Mouse (Mus musculus) lung, postnatal 0 days (tissue): ENCODE measurements around the gene Pim3. TPM values are rescaled to one million over a fixed set of nuclear protein-coding genes. Genes with fewer than 3 reads are reported as not detected.

Source experiments
- ATAC-seq: fragments of 200-750 bp; cut with Nextera tagmentation; 2 replicates; pipeline ENCODE4 v1.8.0; 2017; ENCODE audit warnings: moderate library complexity
- DNase-seq: peaks from one replicate; pipeline ENCODE4 v3.0.0-alpha.2; 2016; ENCODE audit warnings: low spot score
- H3K27ac ChIP-seq: fragments of 300-500 bp; sonication (generic); 2 replicates; pipeline ENCODE4 v1.5.1; 2014; ENCODE audit warnings: antibody characterized with exemption, mild to moderate bottlenecking, low read length, mixed read lengths
- H3K27me3 ChIP-seq: fragments of 300-500 bp; sonication (generic); replicated peaks from 2 replicates; pipeline ENCODE4 v1.6.1; 2014; ENCODE audit warnings: low read length, mixed read lengths; ENCODE audit not compliant: insufficient read depth
- H3K36me3 ChIP-seq: fragments of 300-500 bp; sonication (generic); 2 replicates; pipeline ENCODE4 v1.6.1; 2014; ENCODE audit warnings: low read length, mixed read lengths; ENCODE audit not compliant: insufficient read depth
- H3K4me1 ChIP-seq: fragments of 300-500 bp; sonication (generic); 2 replicates; pipeline ENCODE4 v1.6.1; 2014; ENCODE audit warnings: antibody characterized with exemption, low read depth, low read length, mixed read lengths; ENCODE audit not compliant: insufficient read depth
- H3K4me2 ChIP-seq: fragments of 300-500 bp; sonication (generic); replicated peaks from 2 replicates; pipeline ENCODE4 v1.6.1; 2014; ENCODE audit warnings: low read depth, mild to moderate bottlenecking, low read length, moderate library complexity, mixed read lengths
- H3K4me3 ChIP-seq: fragments of 300-500 bp; sonication (generic); 2 replicates; pipeline ENCODE4 v1.5.1; 2014; ENCODE audit warnings: low read depth, low read length
- H3K9ac ChIP-seq: fragments of 300-500 bp; sonication (generic); replicated peaks from 2 replicates; pipeline ENCODE4 v1.6.1; 2014; ENCODE audit warnings: low read depth, mild to moderate bottlenecking
- H3K9me3 ChIP-seq: fragments of 300-500 bp; sonication (generic); 2 replicates; pipeline ENCODE4 v1.6.1; 2016; ENCODE audit warnings: low read length, mixed read lengths
- CTCF ChIP-seq: IDR thresholded peaks from 2 replicates; pipeline ENCODE4 v1.5.1; 2016; ENCODE audit warnings: antibody characterized with exemption, mild to moderate bottlenecking
- EP300 ChIP-seq: IDR thresholded peaks from 2 replicates; pipeline ENCODE4 v1.6.1; 2016; ENCODE audit warnings: antibody characterized with exemption, mild to moderate bottlenecking, control low read depth
- WGBS: fragments of 180-500 bp; shearing (Covaris S2); extraction: QIAGEN DNeasy Blood & Tissue Kit; methylation state at CpG from one replicate; pipeline ENCODE4 v1.1.7; 2014; 5-methylcytosine and 5-hydroxymethylcytosine counted together
- polyA plus RNA-seq: library from polyadenylated mRNA; unstranded; fragments of >200 nt; fragmentation: Nextera tagmentation; extraction: Ambion mirVana; gene quantifications from 2 replicates; pipeline ENCODE4 v1.2.1, GENCODE M21; 2015

The Pim3 gene
- polyA plus RNA-seq, 1 experiment from 2014 or later: 69.6 TPM

DNA sequence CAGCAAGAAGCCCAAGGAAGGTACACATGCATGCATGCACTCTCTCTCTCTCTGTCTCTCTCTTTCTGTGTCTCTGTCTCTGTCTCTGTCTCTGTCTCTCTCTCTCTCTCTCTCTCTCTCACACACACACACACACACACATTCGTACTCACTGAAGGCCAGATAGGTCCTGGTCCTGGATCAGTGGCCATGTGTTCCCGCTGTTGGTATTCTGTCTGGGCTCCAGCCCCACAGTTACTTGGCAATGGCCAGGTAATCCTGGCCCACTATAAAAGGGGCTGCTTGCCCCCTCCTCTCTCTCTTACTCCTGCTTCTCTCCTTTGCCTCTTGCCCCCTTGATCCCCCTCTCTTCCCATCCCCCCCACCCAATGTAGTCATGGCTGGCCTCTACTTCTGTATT, 20.8 kb upstream of the Pim3 start:
- H3K27me3 ChIP-seq: no peaks in the 10 kb centered on the region
- no peaks in the 10 kb centered on the region for H3K9me3 ChIP-seq
- ATAC-seq: no peak
- H3K27ac ChIP-seq: no peak overlapping the region
- H3K4me2 ChIP-seq: no peak overlapping the region
- H3K9ac ChIP-seq: no peak overlapping the region
- H3K4me1 ChIP-seq: peaks cover 11% of the 10 kb centered on the region; the same call in 1 of the 2 replicates
- H3K4me3 ChIP-seq: no peak overlapping the region
- 78% methylated on average over 2 of the region's 2 CpGs for WGBS
- H3K36me3 ChIP-seq: no peaks in the 10 kb centered on the region
- DNase-seq: no peak
- TF ChIP-seq EP300: no peak
- no peak for TF ChIP-seq CTCF

DNA sequence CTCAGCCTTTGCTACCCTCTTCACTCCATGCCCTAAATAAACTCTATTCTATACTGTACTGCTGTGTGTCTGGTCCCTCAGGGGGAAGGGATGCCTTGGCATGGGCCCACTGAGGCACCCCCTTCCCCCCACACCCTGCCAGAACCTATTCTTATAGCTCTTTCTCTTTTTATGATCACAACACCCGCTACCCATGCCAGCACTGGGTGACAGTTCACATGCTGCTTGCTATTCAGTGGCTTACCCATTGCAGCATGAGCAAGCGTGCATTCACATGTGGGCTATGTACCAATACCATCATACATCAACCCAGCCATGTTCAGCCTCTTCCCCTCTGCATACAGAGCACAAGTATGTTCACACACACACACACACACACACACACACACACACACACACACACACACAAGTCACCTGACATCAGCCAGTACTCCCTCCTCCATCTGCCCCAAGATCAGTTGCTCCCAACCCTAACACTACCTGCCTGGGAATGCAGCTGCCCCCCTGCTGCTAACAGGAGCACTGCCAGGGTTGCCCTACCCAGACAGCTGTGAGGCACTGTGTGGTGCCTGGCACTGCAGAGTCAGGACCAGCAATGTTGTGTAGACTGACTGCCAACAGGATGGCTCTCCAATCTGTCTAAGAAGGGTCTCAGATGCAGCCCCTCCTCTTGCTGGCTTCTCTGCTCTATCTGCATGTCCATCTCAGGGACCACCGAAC, 20.2 kb upstream of the Pim3 start:
- DNase-seq (no peak), ATAC-seq (no peak)
- Histone ChIP-seq H3K9me3 (no peaks in the 10 kb centered on the region), H3K4me3 (no peak overlapping the region), H3K4me2 (no peak overlapping the region), H3K36me3 (no peaks in the 10 kb centered on the region), H3K27me3 (no peaks in the 10 kb centered on the region), H3K4me1 (peaks cover 11% of the 10 kb centered on the region; the same call in 1 of the 2 replicates), H3K9ac (no peak overlapping the region), H3K27ac (no peak overlapping the region)
- TF ChIP-seq CTCF (no peak), EP300 (no peak)
- 94% methylated on average over 3 of the region's 3 CpGs for WGBS

DNA sequence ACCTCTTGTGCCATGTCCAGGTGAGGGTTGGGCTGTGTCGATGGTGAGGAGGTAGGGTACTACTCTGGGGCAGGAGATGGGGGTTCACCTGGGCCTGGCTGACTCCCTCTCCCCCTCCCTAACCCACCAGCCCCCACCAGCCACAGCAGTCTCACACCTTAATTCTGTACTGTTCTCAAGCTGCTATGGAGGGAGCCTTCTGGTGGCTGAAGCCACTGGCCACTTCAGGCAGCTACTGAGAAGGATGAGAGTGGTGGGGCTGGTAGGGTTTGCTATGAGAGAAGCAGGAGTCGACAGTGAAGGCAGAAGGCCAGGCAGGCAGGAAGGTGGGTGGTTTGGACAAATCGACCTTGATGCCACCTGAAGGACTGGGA, 19.7 kb upstream of the Pim3 start:
- H3K9me3 ChIP-seq: no peaks in the 10 kb centered on the region
- 55% methylated on average over 3 of the region's 3 CpGs for WGBS
- H3K4me3 ChIP-seq: no peak overlapping the region
- DNase-seq: no peak
- H3K27me3 ChIP-seq: no peaks in the 10 kb centered on the region
- no peaks in the 10 kb centered on the region for H3K36me3 ChIP-seq
- peaks cover 11% of the 10 kb centered on the region; the same call in 1 of the 2 replicates for H3K4me1 ChIP-seq
- ATAC-seq: no peak
- H3K27ac ChIP-seq: no peak overlapping the region
- TF ChIP-seq EP300 (no peak), CTCF (no peak)
- H3K4me2 ChIP-seq: no peak overlapping the region
- H3K9ac ChIP-seq: no peak overlapping the region

DNA sequence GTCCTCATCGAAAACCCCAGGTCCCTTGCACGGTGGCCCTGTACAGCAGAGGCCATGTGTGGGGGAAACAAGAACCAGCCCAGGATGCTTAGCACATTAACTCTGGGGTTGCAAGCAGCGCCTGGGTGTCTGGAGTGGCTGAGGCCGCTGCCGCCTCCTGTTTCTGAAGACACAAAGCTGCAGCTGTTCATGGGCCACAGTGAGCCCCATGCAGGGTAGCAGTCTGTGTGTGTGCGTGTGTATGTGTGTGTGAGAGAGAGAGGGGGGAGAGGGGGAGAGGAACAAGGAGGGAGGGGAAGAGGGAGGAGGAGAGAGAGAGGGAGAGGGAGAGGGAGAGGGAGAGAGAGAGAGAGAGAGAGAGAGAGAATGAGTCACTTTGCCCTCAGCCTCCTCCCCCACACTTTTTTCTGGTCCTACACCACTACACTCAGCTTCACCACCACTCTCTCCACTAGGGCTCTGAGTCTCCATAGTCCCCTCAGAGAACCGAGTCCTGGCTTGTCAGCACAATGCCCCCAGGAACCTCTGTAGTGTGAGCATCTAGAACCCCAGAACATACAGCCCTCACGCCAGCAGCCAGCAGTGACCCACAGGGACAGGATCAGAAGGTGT, 18.4 kb upstream of the Pim3 start:
- WGBS: 30% methylated on average over 8 of the region's 8 CpGs

DNA sequence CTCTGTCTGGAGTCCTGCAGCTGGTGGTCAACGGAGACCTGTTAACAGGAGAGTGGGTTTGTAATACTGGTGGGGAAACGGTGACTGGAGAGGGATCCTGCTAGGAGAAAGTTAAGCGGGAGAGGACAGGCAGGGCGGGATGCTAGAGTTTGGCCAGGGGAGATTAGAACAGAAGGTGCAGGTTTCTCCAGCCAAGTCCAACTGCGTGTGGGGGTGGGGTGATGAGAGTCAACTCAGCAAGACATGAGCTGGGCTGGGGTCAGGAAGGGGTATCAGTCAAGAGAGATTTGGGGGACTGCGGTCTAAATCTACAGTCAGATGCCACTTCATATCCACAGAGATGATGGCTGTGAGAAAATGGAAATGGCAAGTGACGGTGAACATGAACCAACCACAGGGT, 17.0 kb upstream of the Pim3 start:
- ATAC-seq (no peak), DNase-seq (no peak)
- Histone ChIP-seq H3K9me3 (no peaks in the 10 kb centered on the region), H3K9ac (no peak overlapping the region), H3K4me3 (no peak overlapping the region), H3K4me2 (no peak overlapping the region), H3K4me1 (peaks cover 3% of the 10 kb centered on the region), H3K27ac (no peak overlapping the region), H3K36me3 (no peaks in the 10 kb centered on the region), H3K27me3 (no peaks in the 10 kb centered on the region)
- 92% methylated on average over 7 of the region's 7 CpGs for WGBS
- TF ChIP-seq CTCF (no peak), EP300 (no peak)

More for the DNA sequence above, 18.4 kb upstream of the Pim3 start:
- no peak overlapping the region for H3K4me3 ChIP-seq
- no peak overlapping the region for H3K27ac ChIP-seq
- ATAC-seq (peak; percentile 25), DNase-seq (peak; percentile 64)
- peaks cover 11% of the 10 kb centered on the region; the same call in 1 of the 2 replicates for H3K4me1 ChIP-seq
- TF ChIP-seq CTCF (no peak), EP300 (no peak)
- no peak overlapping the region for H3K4me2 ChIP-seq
- no peaks in the 10 kb centered on the region for H3K9me3 ChIP-seq
- no peak overlapping the region for H3K9ac ChIP-seq
- no peaks in the 10 kb centered on the region for H3K27me3 ChIP-seq
- H3K36me3 ChIP-seq: no peaks in the 10 kb centered on the region

DNA sequence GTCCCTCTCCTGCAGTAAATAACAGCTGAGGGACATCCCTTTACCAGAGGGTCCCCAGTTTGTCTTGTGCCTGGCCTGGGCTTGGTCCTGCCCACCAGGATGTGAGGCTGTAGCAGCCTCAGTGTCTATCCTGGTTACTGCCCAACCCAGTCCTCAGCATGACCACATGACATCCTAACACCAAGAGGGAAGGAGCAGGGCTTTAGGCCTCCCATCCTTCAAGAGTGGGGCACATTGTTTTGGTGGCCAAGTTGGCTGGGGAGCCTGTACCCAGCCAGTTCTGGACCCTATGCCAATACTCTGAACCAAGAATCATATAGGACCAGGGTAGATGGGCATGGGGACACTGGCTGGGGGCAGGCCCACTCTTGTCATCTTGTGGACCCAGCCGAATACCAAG, 13.3 kb upstream of the Pim3 start:
- no peaks in the 10 kb centered on the region for H3K27me3 ChIP-seq
- ATAC-seq: no peak
- H3K27ac ChIP-seq: no peak overlapping the region
- no peaks in the 10 kb centered on the region for H3K9me3 ChIP-seq
- WGBS: 100% methylated on average over 1 of the region's 1 CpGs
- no peaks in the 10 kb centered on the region for H3K36me3 ChIP-seq
- no peak overlapping the region for H3K4me3 ChIP-seq
- DNase-seq: no peak
- no peak for TF ChIP-seq CTCF
- TF ChIP-seq EP300: no peak
- H3K4me1 ChIP-seq: peaks cover 19% of the 10 kb centered on the region
- H3K9ac ChIP-seq: no peak overlapping the region
- H3K4me2 ChIP-seq: no peak overlapping the region
